ENCODE assay signal across 38 mouse cellular contexts in genomic region chr5:108742596-108742995, GRCm38 (mm10). TPM values are rescaled to one million over a fixed set of nuclear protein-coding genes. Genes with fewer than 3 reads are reported as not detected.
"Had no signal": no experiment of that assay in that cellular context is flagged by ENCODE, and none has a peak within 500 bp of the region (broad histone marks: within the 10 kb centered on the region; RNA-seq: fewer than 3 reads in every experiment).

No protein-coding gene starts in this region.

- DNase-seq: cerebellum, adult 9-10 months; cerebellum, adult 9-11 months; cerebellum, postnatal 10 days; cerebellum, postnatal 14 days; cerebellum, postnatal 25 days; cerebellum, postnatal 36 days; embryo, embryonic 11 days; forebrain, postnatal 0 days; gastrocnemius, adult 2 months; gastrocnemius, postnatal 10 days; gastrocnemius, postnatal 14 days; gastrocnemius, postnatal 25 days; gastrocnemius, postnatal 36 days; heart, adult 2 months had no signal

- H3K9me3 ChIP-seq: embryonic facial prominence, embryonic 10.5 days; embryonic facial prominence, embryonic 12.5 days; embryonic facial prominence, embryonic 13.5 days; embryonic facial prominence, embryonic 15.5 days; forebrain, embryonic 10.5 days; forebrain, embryonic 12.5 days; forebrain, embryonic 13.5 days; forebrain, embryonic 15.5 days; heart, embryonic 10.5 days had no signal

- H3K36me3 ChIP-seq: embryonic facial prominence, embryonic 10.5 days; embryonic facial prominence, embryonic 12.5 days; embryonic facial prominence, embryonic 13.5 days; embryonic facial prominence, embryonic 15.5 days; forebrain, embryonic 10.5 days; forebrain, embryonic 12.5 days; forebrain, embryonic 15.5 days; heart, embryonic 10.5 days had no signal

- H3K4me2 ChIP-seq: embryonic facial prominence, embryonic 12.5 days; embryonic facial prominence, embryonic 13.5 days; embryonic facial prominence, embryonic 15.5 days; forebrain, embryonic 12.5 days; forebrain, embryonic 13.5 days; forebrain, embryonic 15.5 days; heart, embryonic 11.5 days had no signal

- H3K9ac ChIP-seq: embryonic facial prominence, embryonic 12.5 days; embryonic facial prominence, embryonic 13.5 days; embryonic facial prominence, embryonic 15.5 days; forebrain, embryonic 12.5 days; forebrain, embryonic 13.5 days; forebrain, embryonic 15.5 days; forebrain, postnatal 0 days had no signal

- H3K4me3 ChIP-seq: embryonic facial prominence, embryonic 10.5 days; embryonic facial prominence, embryonic 12.5 days; embryonic facial prominence, embryonic 13.5 days; embryonic facial prominence, embryonic 15.5 days; erythroblast, embryonic 14.5 days; forebrain, embryonic 10.5 days; forebrain, embryonic 12.5 days; forebrain, embryonic 13.5 days; forebrain, embryonic 15.5 days; gastrocnemius, adult 2 months; heart, adult 2 months; heart, embryonic 10.5 days had no signal

- H3K4me1 ChIP-seq: embryonic facial prominence, embryonic 10.5 days; embryonic facial prominence, embryonic 12.5 days; embryonic facial prominence, embryonic 13.5 days; embryonic facial prominence, embryonic 15.5 days; forebrain, embryonic 10.5 days; forebrain, embryonic 12.5 days; forebrain, embryonic 13.5 days; forebrain, embryonic 15.5 days; heart, embryonic 10.5 days had no signal

- H3K27me3 ChIP-seq: embryonic facial prominence, embryonic 12.5 days; embryonic facial prominence, embryonic 13.5 days; embryonic facial prominence, embryonic 15.5 days; forebrain, embryonic 12.5 days; forebrain, embryonic 13.5 days; forebrain, embryonic 15.5 days had no signal

- ATAC-seq: forebrain, embryonic 13.5 days; forebrain, embryonic 15.5 days; forebrain, embryonic 16.5 days; forebrain, postnatal 0 days had no signal

- H3K27ac ChIP-seq: embryonic facial prominence, embryonic 10.5 days; embryonic facial prominence, embryonic 12.5 days; embryonic facial prominence, embryonic 13.5 days; embryonic facial prominence, embryonic 15.5 days; forebrain, embryonic 10.5 days; forebrain, embryonic 12.5 days; forebrain, embryonic 13.5 days; forebrain, embryonic 15.5 days; gastrocnemius, adult 2 months; heart, adult 2 months; heart, embryonic 10.5 days had no signal

RNA-seq across cellular contexts. Expression of gene Rnf212, which starts 32.2 kb away (rescaled TPM):
- total RNA-seq: forebrain, postnatal 0 days; gastrocnemius, adult 18-20 months; gastrocnemius, adult 2 months; gastrocnemius, adult 8-10 months; gastrocnemius, postnatal 10 days; gastrocnemius, postnatal 14 days; gastrocnemius, postnatal 25 days; gastrocnemius, postnatal 36 days; gastrocnemius, postnatal 4 days; granulocyte monocyte progenitor cell, adult 5-6 weeks; heart, adult 2 months; heart, adult 8-10 months had no signal
- polyA plus RNA-seq: cortical plate, adult 2 months; embryonic facial prominence, embryonic 13.5 days; embryonic facial prominence, embryonic 14.5 days; embryonic facial prominence, embryonic 15.5 days; forebrain, embryonic 13.5 days; forebrain, embryonic 15.5 days; forebrain, embryonic 16.5 days; forebrain, postnatal 0 days; frontal cortex, adult 2 months; gonadal fat pad, adult 2 months; heart, adult 2 months had no signal

RNA-seq across cellular contexts. Expression of gene Tmed11, which starts 52.6 kb away (rescaled TPM):
- total RNA-seq: common myeloid progenitor, adult 5-6 weeks; forebrain, postnatal 0 days; gastrocnemius, adult 18-20 months; gastrocnemius, adult 2 months; gastrocnemius, adult 8-10 months; gastrocnemius, postnatal 10 days; gastrocnemius, postnatal 14 days; gastrocnemius, postnatal 25 days; gastrocnemius, postnatal 36 days; gastrocnemius, postnatal 4 days; granulocyte monocyte progenitor cell, adult 5-6 weeks; heart, adult 2 months; heart, adult 8-10 months had no signal
- polyA plus RNA-seq: cortical plate, adult 2 months; embryonic facial prominence, embryonic 10.5 days; embryonic facial prominence, embryonic 11.5 days; embryonic facial prominence, embryonic 12.5 days; embryonic facial prominence, embryonic 13.5 days; embryonic facial prominence, embryonic 14.5 days; embryonic facial prominence, embryonic 15.5 days; erythroblast, embryonic 14.5 days; forebrain, embryonic 10.5 days; forebrain, embryonic 11.5 days; forebrain, embryonic 12.5 days; forebrain, embryonic 13.5 days; forebrain, embryonic 15.5 days; forebrain, embryonic 16.5 days; forebrain, postnatal 0 days; frontal cortex, adult 2 months; gonadal fat pad, adult 2 months; heart, adult 2 months; heart, embryonic 10.5 days; heart, embryonic 11.5 days had no signal
